Mouse (Mus musculus): ENCODE results near the gene Atrnl1. TPM values are rescaled to one million over a fixed set of nuclear protein-coding genes. Genes with fewer than 3 reads are reported as not detected.

Atrnl1 gene
- polyA plus RNA-seq, 1 experiment from 2014 or later, result 8.2 TPM

- 93% methylated on average over 5 of the region's 5 CpGs for WGBS
- ATAC-seq (ENCODE audit: insufficient number of reproducible peaks, insufficient read depth, low FRiP score, low TSS enrichment, low read depth), result peak; percentile 93; the same call in 1 of the 2 replicates
- no peak overlapping the region for H3K4me3 ChIP-seq (replicated peaks)
Observed at GRCm38 (mm10) chr19:57926164-57926860, 315.5 kb downstream of the Atrnl1 start.

GRCm38 (mm10) chr19:57926941-57927471, 316.2 kb downstream of the Atrnl1 start:
- Histone ChIP-seq H3K4me1 (replicated peaks) (peaks cover 8% of the 10 kb centered on the region), H3K9me3 (no peaks in the 10 kb centered on the region), H3K9ac (replicated peaks) (no peak overlapping the region), H3K27me3 (no peaks in the 10 kb centered on the region), H3K4me3 (replicated peaks) (no peak overlapping the region), H3K36me3 (no peaks in the 10 kb centered on the region), H3K27ac (no peak overlapping the region), H3K4me2 (no peak overlapping the region)
- 63% methylated on average over 10 of the region's 10 CpGs for WGBS
- ATAC-seq (ENCODE audit: insufficient number of reproducible peaks, insufficient read depth, low FRiP score, low TSS enrichment, low read depth), result no peak

More at GRCm38 (mm10) chr19:57926164-57926860, 315.5 kb downstream of the Atrnl1 start:
- no peaks in the 10 kb centered on the region for H3K27me3 ChIP-seq
- no peaks in the 10 kb centered on the region for H3K9me3 ChIP-seq
- no peak overlapping the region for H3K4me2 ChIP-seq
- H3K27ac ChIP-seq, result no peak overlapping the region
- no peaks in the 10 kb centered on the region for H3K36me3 ChIP-seq
- H3K4me1 ChIP-seq (replicated peaks), result peaks cover 8% of the 10 kb centered on the region
- H3K9ac ChIP-seq (replicated peaks), result no peak overlapping the region

GRCm38 (mm10) chr19:57927566-57928523, 317.0 kb downstream of the Atrnl1 start:
- no peak overlapping the region for H3K9ac ChIP-seq (replicated peaks)
- peaks cover 8% of the 10 kb centered on the region for H3K4me1 ChIP-seq (replicated peaks)
- no peak overlapping the region for H3K4me3 ChIP-seq (replicated peaks)
- 69% methylated on average over 11 of the region's 11 CpGs for WGBS
- H3K4me2 ChIP-seq, result no peak overlapping the region
- H3K27me3 ChIP-seq, result no peaks in the 10 kb centered on the region
- no peaks in the 10 kb centered on the region for H3K36me3 ChIP-seq
- no peak overlapping the region for H3K27ac ChIP-seq
- no peaks in the 10 kb centered on the region for H3K9me3 ChIP-seq
- no peak for ATAC-seq (ENCODE audit: insufficient number of reproducible peaks, insufficient read depth, low FRiP score, low TSS enrichment, low read depth)

- Histone ChIP-seq H3K9me3 (no peaks in the 10 kb centered on the region), H3K4me1 (replicated peaks) (no peaks in the 10 kb centered on the region), H3K27me3 (no peaks in the 10 kb centered on the region), H3K36me3 (no peaks in the 10 kb centered on the region), H3K4me3 (replicated peaks) (no peak overlapping the region), H3K4me2 (no peak overlapping the region), H3K9ac (replicated peaks) (no peak overlapping the region), H3K27ac (no peak overlapping the region)
- 95% methylated on average over 4 of the region's 4 CpGs for WGBS
- ATAC-seq (ENCODE audit: insufficient number of reproducible peaks, insufficient read depth, low FRiP score, low TSS enrichment, low read depth), result no peak
Observed at GRCm38 (mm10) chr19:57931626-57932025, 320.8 kb downstream of the Atrnl1 start.

GRCm38 (mm10) chr19:57936865-57937264, 326.0 kb downstream of the Atrnl1 start:
- no peak for ATAC-seq (ENCODE audit: insufficient number of reproducible peaks, insufficient read depth, low FRiP score, low TSS enrichment, low read depth)
- H3K4me3 ChIP-seq (replicated peaks), result no peak overlapping the region
- H3K9ac ChIP-seq (replicated peaks), result no peak overlapping the region
- H3K27ac ChIP-seq, result no peak overlapping the region
- no peaks in the 10 kb centered on the region for H3K27me3 ChIP-seq
- H3K4me2 ChIP-seq, result no peak overlapping the region
- H3K36me3 ChIP-seq, result no peaks in the 10 kb centered on the region
- WGBS, result 96% methylated on average over 3 of the region's 3 CpGs
- H3K9me3 ChIP-seq, result no peaks in the 10 kb centered on the region
- no peaks in the 10 kb centered on the region for H3K4me1 ChIP-seq (replicated peaks)

- Histone ChIP-seq H3K27me3 (no peaks in the 10 kb centered on the region), H3K27ac (no peak overlapping the region), H3K9ac (replicated peaks) (no peak overlapping the region), H3K4me3 (replicated peaks) (no peak overlapping the region), H3K4me1 (replicated peaks) (no peaks in the 10 kb centered on the region), H3K36me3 (no peaks in the 10 kb centered on the region), H3K9me3 (no peaks in the 10 kb centered on the region), H3K4me2 (no peak overlapping the region)
- WGBS, result 88% methylated on average over 1 of the region's 1 CpGs
- no peak for ATAC-seq (ENCODE audit: insufficient number of reproducible peaks, insufficient read depth, low FRiP score, low TSS enrichment, low read depth)
Observed at GRCm38 (mm10) chr19:57939166-57939565, 328.3 kb downstream of the Atrnl1 start.

GRCm38 (mm10) chr19:57941529-57941928, 330.7 kb downstream of the Atrnl1 start:
- WGBS, result 78% methylated on average over 8 of the region's 8 CpGs
- H3K27me3 ChIP-seq, result no peaks in the 10 kb centered on the region
- no peaks in the 10 kb centered on the region for H3K36me3 ChIP-seq
- H3K9ac ChIP-seq (replicated peaks), result no peak overlapping the region
- no peak overlapping the region for H3K4me3 ChIP-seq (replicated peaks)
- no peak overlapping the region for H3K4me2 ChIP-seq
- H3K4me1 ChIP-seq (replicated peaks), result no peaks in the 10 kb centered on the region
- no peak overlapping the region for H3K27ac ChIP-seq
- H3K9me3 ChIP-seq, result no peaks in the 10 kb centered on the region
- ATAC-seq (ENCODE audit: insufficient number of reproducible peaks, insufficient read depth, low FRiP score, low TSS enrichment, low read depth), result no peak

- ATAC-seq (ENCODE audit: insufficient number of reproducible peaks, insufficient read depth, low FRiP score, low TSS enrichment, low read depth), result no peak
- Histone ChIP-seq H3K4me1 (replicated peaks) (no peaks in the 10 kb centered on the region), H3K27me3 (no peaks in the 10 kb centered on the region), H3K36me3 (0 out of 2 replicates have a peak, but pooled peaks cover under 1% of the 10 kb centered on the region), H3K9ac (replicated peaks) (no peak overlapping the region), H3K9me3 (no peaks in the 10 kb centered on the region), H3K27ac (no peak overlapping the region), H3K4me2 (no peak overlapping the region), H3K4me3 (replicated peaks) (no peak overlapping the region)
- 90% methylated on average over 14 of the region's 14 CpGs for WGBS
Observed at GRCm38 (mm10) chr19:57942281-57942680, 331.4 kb downstream of the Atrnl1 start.

- no peak overlapping the region for H3K9ac ChIP-seq (replicated peaks)
- H3K4me3 ChIP-seq (replicated peaks), result no peak overlapping the region
- 78% methylated on average over 2 of the region's 2 CpGs for WGBS
- H3K4me2 ChIP-seq, result no peak overlapping the region
- no peaks in the 10 kb centered on the region for H3K4me1 ChIP-seq (replicated peaks)
- no peak overlapping the region for H3K27ac ChIP-seq
- H3K27me3 ChIP-seq, result no peaks in the 10 kb centered on the region
- 0 out of 2 replicates have a peak, but pooled peaks cover 6% of the 10 kb centered on the region for H3K36me3 ChIP-seq
- no peak for ATAC-seq (ENCODE audit: insufficient number of reproducible peaks, insufficient read depth, low FRiP score, low TSS enrichment, low read depth)
- no peaks in the 10 kb centered on the region for H3K9me3 ChIP-seq
Observed at GRCm38 (mm10) chr19:57943308-57943707, 332.5 kb downstream of the Atrnl1 start.

GRCm38 (mm10) chr19:57944680-57945079, 333.8 kb downstream of the Atrnl1 start:
- Histone ChIP-seq H3K27ac (no peak overlapping the region), H3K4me3 (replicated peaks) (no peak overlapping the region), H3K9me3 (no peaks in the 10 kb centered on the region), H3K27me3 (no peaks in the 10 kb centered on the region), H3K4me1 (replicated peaks) (no peaks in the 10 kb centered on the region), H3K4me2 (no peak overlapping the region), H3K36me3 (0 out of 2 replicates have a peak, but pooled peaks cover 6% of the 10 kb centered on the region), H3K9ac (replicated peaks) (no peak overlapping the region)
- 93% methylated on average over 6 of the region's 6 CpGs for WGBS
- ATAC-seq (ENCODE audit: insufficient number of reproducible peaks, insufficient read depth, low FRiP score, low TSS enrichment, low read depth), result no peak

GRCm38 (mm10) chr19:57945626-57946250, 334.9 kb downstream of the Atrnl1 start:
- ATAC-seq (ENCODE audit: insufficient number of reproducible peaks, insufficient read depth, low FRiP score, low TSS enrichment, low read depth), result no peak
- Histone ChIP-seq H3K9me3 (no peaks in the 10 kb centered on the region), H3K27me3 (no peaks in the 10 kb centered on the region), H3K36me3 (0 out of 2 replicates have a peak, but pooled peaks cover 6% of the 10 kb centered on the region), H3K4me2 (no peak overlapping the region), H3K4me3 (replicated peaks) (no peak overlapping the region), H3K27ac (no peak overlapping the region), H3K4me1 (replicated peaks) (no peaks in the 10 kb centered on the region), H3K9ac (replicated peaks) (no peak overlapping the region)
- WGBS, result 96% methylated on average over 4 of the region's 4 CpGs
